Mouse (Mus musculus) midbrain, embryonic 11.5 days (tissue): ENCODE measurements at regions not wholly inside any gene's neighbourhood (a gene's known extent, or its start where the extent isn't known, plus 50 kb on each side); places are given as distances from the start of the nearest gene placed in this dataset.
A peak's percentile ranks its signal among the peaks of the same experiment; 100 is the strongest.
"Not testable (repeated sequence)": the region's sequence is repeated elsewhere in the genome, so short reads cannot be mapped to it uniquely, and the experiment has no call there.

Source experiments
- ATAC-seq: fragments of 200-750 bp; cut with Nextera tagmentation; 2 replicates; pipeline ENCODE4 v1.8.0; 2017; ENCODE audit warnings: moderate TSS enrichment, moderate library complexity; ENCODE audit not compliant: low FRiP score
- DNase-seq: peaks from one replicate; pipeline ENCODE4 v3.0.0; 2015; ENCODE audit warnings: low spot score; ENCODE audit errors: missing footprints
- H3K27ac ChIP-seq: fragments of 300-500 bp; sonication (generic); 2 replicates; pipeline ENCODE4 v1.5.1; 2014; ENCODE audit warnings: low read depth, low read length
- H3K27me3 ChIP-seq: fragments of 300-500 bp; sonication (generic); 2 replicates; pipeline ENCODE4 v1.6.1; 2014; ENCODE audit warnings: mild to moderate bottlenecking, low read length, moderate library complexity, mixed read lengths; ENCODE audit not compliant: control insufficient read depth, insufficient read depth
- H3K36me3 ChIP-seq: fragments of 300-500 bp; sonication (generic); 2 replicates; pipeline ENCODE4 v1.6.1; 2014; ENCODE audit warnings: mild to moderate bottlenecking, low read length, moderate library complexity, mixed read lengths; ENCODE audit not compliant: control insufficient read depth, insufficient read depth
- H3K4me1 ChIP-seq: fragments of 300-500 bp; sonication (generic); 2 replicates; pipeline ENCODE4 v1.6.1; 2014; ENCODE audit warnings: low read length; ENCODE audit not compliant: control insufficient read depth, insufficient read depth
- H3K4me2 ChIP-seq: fragments of 300-500 bp; sonication (generic); 2 replicates; pipeline ENCODE4 v1.6.1; 2014; ENCODE audit warnings: mild to moderate bottlenecking, moderate library complexity
- H3K4me3 ChIP-seq: fragments of 300-500 bp; sonication (generic); 2 replicates; pipeline ENCODE4 v1.5.1; 2014; ENCODE audit warnings: low read depth, low read length
- H3K9ac ChIP-seq: fragments of 300-500 bp; sonication (generic); 2 replicates; pipeline ENCODE4 v1.6.1; 2014; ENCODE audit warnings: low read length
- H3K9me3 ChIP-seq: fragments of 300-500 bp; sonication (generic); 2 replicates; pipeline ENCODE4 v1.6.1; 2016; ENCODE audit warnings: low read length; ENCODE audit not compliant: control insufficient read depth
- WGBS: fragments of 180-500 bp; shearing (Covaris S2); extraction: QIAGEN DNeasy Blood & Tissue Kit; methylation state at CpG from one replicate; pipeline ENCODE4 v1.1.7; 2014; 5-methylcytosine and 5-hydroxymethylcytosine counted together

DNA sequence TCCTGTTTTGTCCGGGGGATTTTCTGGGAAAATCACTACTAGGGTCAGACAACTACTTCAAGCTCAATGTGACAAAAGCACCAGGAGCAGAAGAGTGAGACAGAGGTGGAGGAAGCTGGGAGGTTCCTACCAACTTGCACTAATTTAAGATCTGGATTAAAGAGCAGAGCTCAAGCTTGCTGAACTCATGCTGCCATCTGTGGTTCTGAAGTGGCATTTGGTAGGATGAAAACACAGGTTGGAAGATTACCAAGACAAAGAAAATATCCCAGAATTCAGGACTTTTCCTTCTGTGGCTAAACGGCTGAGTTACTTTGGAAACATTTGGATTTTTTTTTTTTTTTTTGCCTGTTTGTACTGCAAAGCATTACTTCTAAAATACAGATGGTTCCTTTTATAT is 190.9 kb downstream of the Plppr4 start:
- H3K4me3 ChIP-seq, result no peak overlapping the region
- no peaks in the 10 kb centered on the region for H3K9me3 ChIP-seq
- H3K27ac ChIP-seq, result no peak overlapping the region
- no peak overlapping the region for H3K4me2 ChIP-seq
- no peak for DNase-seq
- no peaks in the 10 kb centered on the region for H3K4me1 ChIP-seq
- no peaks in the 10 kb centered on the region for H3K27me3 ChIP-seq
- 88% methylated on average over 2 of the region's 2 CpGs for WGBS
- ATAC-seq, result no peak
- no peak overlapping the region for H3K9ac ChIP-seq
- H3K36me3 ChIP-seq, result no peaks in the 10 kb centered on the region

DNA sequence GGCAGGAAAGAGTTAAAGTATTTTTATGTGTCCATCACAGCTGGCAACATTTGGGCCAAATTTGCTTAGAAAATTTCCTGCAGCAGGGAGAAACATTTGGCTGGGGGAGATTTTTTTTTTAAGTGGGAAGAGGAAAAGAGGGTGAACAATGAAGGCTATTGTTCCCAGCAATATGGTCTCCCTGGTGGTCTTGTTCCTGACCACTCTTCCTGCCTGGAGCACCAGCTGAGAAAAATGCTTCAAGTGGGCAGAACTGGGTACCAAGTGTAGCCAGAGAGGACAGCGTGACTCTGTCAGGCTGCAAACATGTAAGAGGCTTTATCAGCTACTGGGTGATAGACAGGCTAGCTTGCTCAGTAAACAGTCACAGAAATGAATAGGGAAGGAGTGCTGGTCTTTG is 194.3 kb upstream of the Palmd start:
- 68% methylated on average over 1 of the region's 1 CpGs for WGBS
- ATAC-seq, result no peak

DNA sequence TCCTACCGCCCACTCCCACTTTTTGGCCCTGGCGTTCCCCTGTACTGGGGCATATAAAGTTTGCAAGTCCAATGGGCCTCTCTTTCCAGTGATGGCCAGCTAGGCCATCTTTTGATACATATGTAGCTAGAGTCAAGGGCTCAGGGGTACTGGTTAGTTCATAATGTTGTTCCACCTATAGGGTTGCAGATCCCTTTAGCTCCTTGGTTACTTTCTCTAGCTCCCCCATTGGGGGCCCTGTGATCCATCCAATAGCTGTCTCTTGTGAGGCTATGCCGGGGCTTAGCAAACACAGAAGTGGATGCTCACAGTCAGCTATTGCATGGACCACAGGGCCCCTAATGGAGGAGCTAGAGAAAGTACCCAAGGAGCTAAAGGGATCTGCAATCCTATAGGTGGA is 191.9 kb upstream of the Palmd start:
- not testable (repeated sequence) for H3K27ac ChIP-seq, H3K9me3 ChIP-seq, H3K36me3 ChIP-seq, H3K9ac ChIP-seq, H3K4me3 ChIP-seq, H3K27me3 ChIP-seq, H3K4me2 ChIP-seq, ATAC-seq, H3K4me1 ChIP-seq
- peak; percentile 97 for DNase-seq
- WGBS, result 96% methylated on average over 3 of the region's 3 CpGs

More for the DNA sequence above, 194.3 kb upstream of the Palmd start:
- Histone ChIP-seq H3K27me3 (no peaks in the 10 kb centered on the region), H3K4me2 (no peak overlapping the region), H3K4me1 (no peaks in the 10 kb centered on the region), H3K27ac (no peak overlapping the region), H3K9ac (no peak overlapping the region), H3K36me3 (no peaks in the 10 kb centered on the region), H3K4me3 (no peak overlapping the region), H3K9me3 (no peaks in the 10 kb centered on the region)
- no peak for DNase-seq

DNA sequence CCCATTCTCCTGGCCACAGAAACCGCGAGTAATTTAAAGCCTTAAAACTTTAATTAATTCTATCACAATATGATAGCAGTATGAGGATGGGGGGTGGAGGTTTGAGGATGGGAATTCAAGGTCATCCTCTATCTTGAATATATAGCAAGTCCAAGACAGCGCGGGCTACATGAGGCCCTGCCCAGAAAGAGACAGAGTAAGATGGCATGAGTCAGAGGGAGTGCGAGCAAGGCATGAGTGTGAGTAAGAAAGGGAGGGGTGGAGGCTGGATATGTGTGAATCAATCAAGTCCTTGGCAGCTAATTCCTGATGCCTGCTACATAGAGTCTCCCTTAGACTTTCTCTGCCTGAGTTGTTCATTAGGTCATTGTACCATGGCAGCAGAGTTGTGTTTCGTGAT is 186.5 kb upstream of the Palmd start:
- ATAC-seq (no peak), DNase-seq (no peak)
- Histone ChIP-seq H3K9me3 (no peaks in the 10 kb centered on the region), H3K4me1 (no peaks in the 10 kb centered on the region), H3K4me2 (no peak overlapping the region), H3K4me3 (no peak overlapping the region), H3K9ac (no peak overlapping the region), H3K27me3 (no peaks in the 10 kb centered on the region), H3K36me3 (no peaks in the 10 kb centered on the region), H3K27ac (no peak overlapping the region)
- 93% methylated on average over 6 of the region's 6 CpGs for WGBS

DNA sequence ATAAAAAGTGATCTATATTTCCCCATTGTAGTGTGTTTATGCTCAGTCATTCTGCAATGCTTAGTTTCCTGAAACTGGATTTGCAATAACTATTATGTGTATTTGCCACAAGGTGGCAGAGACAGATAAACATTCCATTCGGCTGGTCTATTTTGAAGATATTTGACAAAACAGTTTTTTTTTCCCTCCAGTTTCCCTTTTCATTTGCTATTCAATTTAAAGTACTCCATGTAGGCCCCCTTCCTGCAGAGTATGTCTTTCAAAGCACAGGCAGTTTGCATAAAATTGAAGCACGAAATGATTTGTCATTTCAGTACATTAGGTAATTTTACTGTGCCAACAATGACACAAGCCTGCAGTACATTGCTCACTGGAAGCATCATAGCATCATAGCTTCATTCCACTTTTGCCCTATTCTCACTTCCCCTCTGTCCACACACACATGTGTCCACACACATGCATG is 184.3 kb upstream of the Palmd start:
- WGBS, result 77% methylated on average over 2 of the region's 2 CpGs
- ATAC-seq (no peak), DNase-seq (no peak)
- H3K9me3 ChIP-seq, result no peaks in the 10 kb centered on the region
- no peaks in the 10 kb centered on the region for H3K4me1 ChIP-seq
- H3K9ac ChIP-seq, result no peak overlapping the region
- H3K4me2 ChIP-seq, result no peak overlapping the region
- H3K4me3 ChIP-seq, result no peak overlapping the region
- H3K36me3 ChIP-seq, result no peaks in the 10 kb centered on the region
- no peak overlapping the region for H3K27ac ChIP-seq
- no peaks in the 10 kb centered on the region for H3K27me3 ChIP-seq

DNA sequence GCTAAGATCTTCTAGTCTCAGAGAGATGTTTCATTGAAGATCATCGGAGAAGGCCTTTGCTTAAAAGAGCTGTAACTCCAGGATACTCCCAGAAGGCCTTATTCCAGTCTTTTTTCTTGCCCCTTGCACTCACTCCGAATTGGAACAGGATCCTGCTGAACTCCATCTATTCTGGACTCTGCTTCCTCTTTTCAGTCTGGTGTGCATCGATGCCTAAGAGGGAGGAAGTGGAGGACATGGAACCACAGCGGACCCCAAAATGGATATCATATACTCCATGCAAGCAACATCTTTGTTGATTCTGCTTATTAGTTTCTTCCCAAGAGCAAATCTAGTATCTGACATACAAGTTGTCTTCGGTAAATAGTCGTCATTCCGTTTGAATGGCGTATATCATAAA is 183.6 kb upstream of the Palmd start:
- 89% methylated on average over 8 of the region's 8 CpGs for WGBS

DNA sequence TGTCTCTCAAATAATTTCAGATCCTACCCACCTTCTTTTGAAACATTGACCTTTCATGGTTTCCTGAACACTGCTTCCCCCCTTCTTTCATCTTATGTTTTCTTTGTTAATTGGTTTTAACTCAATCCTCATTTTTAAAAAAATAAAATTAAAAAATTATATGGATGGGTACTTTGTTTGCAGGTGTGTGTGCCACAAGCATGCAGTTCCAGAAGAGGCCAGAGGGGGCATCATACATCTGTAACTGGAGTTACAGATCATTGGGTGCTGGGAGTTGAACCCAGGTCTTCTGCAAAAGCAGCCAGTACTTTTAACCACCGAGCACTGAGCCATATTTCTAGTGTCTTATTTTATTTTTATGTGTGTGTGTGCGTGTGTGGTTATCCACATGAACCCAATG is 178.6 kb upstream of the Palmd start:
- ATAC-seq, result no peak
- WGBS, result 92% methylated on average over 2 of the region's 2 CpGs

More for the DNA sequence above, 183.6 kb upstream of the Palmd start:
- Histone ChIP-seq H3K4me1 (no peaks in the 10 kb centered on the region), H3K27ac (no peak overlapping the region), H3K4me3 (no peak overlapping the region), H3K9me3 (no peaks in the 10 kb centered on the region), H3K27me3 (no peaks in the 10 kb centered on the region), H3K4me2 (no peak overlapping the region), H3K9ac (no peak overlapping the region), H3K36me3 (no peaks in the 10 kb centered on the region)
- ATAC-seq (no peak), DNase-seq (no peak)

DNA sequence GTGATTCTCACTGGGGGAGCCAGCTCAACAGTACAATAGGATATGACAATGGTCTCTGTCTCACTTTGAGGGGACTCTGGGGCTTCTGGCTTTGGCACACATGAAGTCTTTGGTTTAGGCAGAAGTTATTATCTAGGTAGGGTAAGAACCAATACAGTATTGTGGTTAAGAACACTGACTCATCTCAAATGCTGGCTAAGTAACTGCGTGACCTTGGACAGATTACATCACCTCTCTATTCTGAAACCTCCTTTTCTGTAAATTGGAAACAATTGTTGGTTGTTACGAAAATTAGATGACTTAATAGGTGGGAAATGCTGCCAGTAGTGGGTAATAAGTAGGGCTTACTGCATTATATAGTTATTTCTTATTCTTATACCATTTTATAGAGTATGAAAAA is 171.0 kb upstream of the Palmd start:
- no peak overlapping the region for H3K4me3 ChIP-seq
- ATAC-seq, result no peak
- H3K9me3 ChIP-seq, result no peaks in the 10 kb centered on the region
- no peaks in the 10 kb centered on the region for H3K4me1 ChIP-seq
- no peaks in the 10 kb centered on the region for H3K36me3 ChIP-seq
- DNase-seq, result peak; percentile 39
- H3K9ac ChIP-seq, result no peak overlapping the region
- H3K27ac ChIP-seq, result no peak overlapping the region
- no peaks in the 10 kb centered on the region for H3K27me3 ChIP-seq
- WGBS, result 87% methylated on average over 2 of the region's 2 CpGs
- H3K4me2 ChIP-seq, result no peak overlapping the region

More for the DNA sequence above, 178.6 kb upstream of the Palmd start:
- no peaks in the 10 kb centered on the region for H3K4me1 ChIP-seq
- no peak overlapping the region for H3K9ac ChIP-seq
- no peaks in the 10 kb centered on the region for H3K9me3 ChIP-seq
- no peak for DNase-seq
- H3K27ac ChIP-seq, result no peak overlapping the region
- no peak overlapping the region for H3K4me3 ChIP-seq
- H3K4me2 ChIP-seq, result no peak overlapping the region
- H3K36me3 ChIP-seq, result no peaks in the 10 kb centered on the region
- no peaks in the 10 kb centered on the region for H3K27me3 ChIP-seq

DNA sequence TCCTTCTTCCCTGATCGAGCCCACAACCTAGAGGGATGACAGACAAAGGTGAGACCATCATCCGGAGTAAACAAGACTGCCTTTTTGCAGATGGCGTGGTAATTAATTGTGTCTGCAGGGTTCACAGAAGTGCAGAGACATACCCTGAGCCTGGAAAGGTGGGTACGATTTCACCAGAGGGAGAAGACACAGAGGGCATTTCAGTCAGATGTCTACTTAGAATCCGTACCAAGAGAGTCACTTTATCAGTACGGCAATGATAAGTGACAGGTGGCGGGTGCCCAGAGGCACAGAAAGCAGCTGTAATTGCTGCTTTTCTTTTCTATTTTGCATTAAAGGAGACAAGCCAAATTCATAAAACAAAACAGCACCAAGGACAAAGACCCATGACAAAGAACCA is 169.9 kb upstream of the Palmd start:
- Histone ChIP-seq H3K4me3 (no peak overlapping the region), H3K4me1 (no peaks in the 10 kb centered on the region), H3K4me2 (no peak overlapping the region), H3K9me3 (no peaks in the 10 kb centered on the region), H3K27me3 (no peaks in the 10 kb centered on the region), H3K27ac (no peak overlapping the region), H3K9ac (no peak overlapping the region), H3K36me3 (no peaks in the 10 kb centered on the region)
- 86% methylated on average over 7 of the region's 7 CpGs for WGBS
- ATAC-seq, result no peak
- no peak for DNase-seq

DNA sequence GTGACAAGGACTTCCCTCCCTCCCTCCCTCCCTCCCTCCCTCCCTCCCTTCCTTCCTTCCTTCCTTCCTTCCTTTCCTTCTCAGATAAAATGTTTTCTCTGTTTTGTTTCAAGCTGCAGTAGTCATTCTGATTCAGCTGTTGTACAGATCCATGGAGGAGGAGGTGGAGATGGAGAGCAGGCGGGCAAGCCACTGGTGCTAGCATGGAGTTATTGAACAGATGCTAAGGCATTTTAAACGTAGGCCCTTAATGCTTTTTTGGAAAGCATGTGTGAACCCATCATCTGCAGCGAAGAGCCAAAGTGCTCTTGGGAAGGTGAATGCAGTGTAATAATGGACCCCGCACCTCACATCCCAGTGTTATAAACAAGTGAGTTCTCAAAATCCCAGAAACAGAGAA is 164.1 kb upstream of the Palmd start:
- Histone ChIP-seq H3K4me3 (no peak overlapping the region), H3K4me1 (no peaks in the 10 kb centered on the region), H3K27me3 (no peaks in the 10 kb centered on the region), H3K36me3 (no peaks in the 10 kb centered on the region), H3K9ac (no peak overlapping the region), H3K27ac (no peak overlapping the region), H3K4me2 (no peak overlapping the region), H3K9me3 (no peaks in the 10 kb centered on the region)
- WGBS, result 95% methylated on average over 4 of the region's 4 CpGs
- no peak for DNase-seq
- ATAC-seq, result no peak
